Mouse (Mus musculus) layer of hippocampus, postnatal 36 days (tissue): ENCODE measurements around the gene Odf3l1. TPM values are rescaled to one million over a fixed set of nuclear protein-coding genes. Genes with fewer than 3 reads are reported as not detected.

Experiments
- DNase-seq, 2 experiments: peaks; one replicate each; pipeline ENCODE4 v3.0.0; 2022
- total RNA-seq, 2 experiments: library from RNA; stranded (reverse); gene quantifications; 2 replicates each; pipeline ENCODE4 v1.2.3; 2021

Odf3l1 gene
- total RNA-seq, 2 experiments from 2014 or later, result not detected

DNA sequence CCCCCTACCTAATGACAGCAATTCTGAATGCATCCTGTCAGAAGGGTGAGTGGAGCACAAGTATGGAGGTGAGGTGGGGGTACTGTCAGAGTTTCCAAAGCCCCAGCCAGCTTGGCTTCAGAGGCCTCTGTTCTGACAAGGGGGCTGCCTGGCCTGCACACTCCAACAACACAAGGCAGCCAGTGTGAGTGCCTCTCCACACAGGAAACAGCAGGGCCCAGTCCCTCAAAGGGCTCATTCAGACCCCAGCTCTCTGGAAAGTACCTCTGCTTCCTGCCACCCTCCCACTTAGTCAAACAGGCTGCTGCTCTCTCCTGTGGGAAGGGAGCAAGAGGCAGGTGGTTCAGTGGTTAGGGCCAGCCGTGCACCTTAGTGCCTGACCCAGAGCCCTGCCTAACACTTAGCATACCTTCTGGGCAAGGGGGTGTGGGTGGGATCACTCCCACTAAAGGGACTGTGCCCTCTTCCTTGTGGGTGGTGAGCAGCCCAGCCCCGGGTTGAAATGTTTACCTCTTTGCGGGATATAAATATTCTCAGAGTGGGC is 17.1 kb upstream of the Odf3l1 start:
- peak in 1 of 2 experiments; percentile 41 for DNase-seq

DNA sequence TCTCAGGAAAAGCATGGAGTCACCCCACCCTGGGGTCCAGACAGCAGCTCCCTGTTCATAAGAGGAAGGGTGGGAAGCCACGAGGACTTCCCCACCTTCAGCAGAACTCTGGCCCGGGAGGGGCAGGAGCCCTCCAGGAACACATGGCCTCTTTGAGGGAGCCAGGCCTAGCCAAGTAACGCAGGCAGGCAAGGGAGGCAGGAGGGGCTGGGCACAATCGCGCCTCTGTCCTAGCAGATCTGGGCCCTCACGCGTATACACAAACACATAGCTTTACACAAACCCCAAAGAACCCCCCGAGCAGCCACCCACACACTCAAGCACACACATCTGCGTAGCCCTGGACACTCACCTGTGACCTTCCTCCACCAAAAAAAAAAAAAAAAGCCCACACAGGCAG is 16.3 kb upstream of the Odf3l1 start:
- peak in 1 of 2 experiments; percentile 55 for DNase-seq

DNA sequence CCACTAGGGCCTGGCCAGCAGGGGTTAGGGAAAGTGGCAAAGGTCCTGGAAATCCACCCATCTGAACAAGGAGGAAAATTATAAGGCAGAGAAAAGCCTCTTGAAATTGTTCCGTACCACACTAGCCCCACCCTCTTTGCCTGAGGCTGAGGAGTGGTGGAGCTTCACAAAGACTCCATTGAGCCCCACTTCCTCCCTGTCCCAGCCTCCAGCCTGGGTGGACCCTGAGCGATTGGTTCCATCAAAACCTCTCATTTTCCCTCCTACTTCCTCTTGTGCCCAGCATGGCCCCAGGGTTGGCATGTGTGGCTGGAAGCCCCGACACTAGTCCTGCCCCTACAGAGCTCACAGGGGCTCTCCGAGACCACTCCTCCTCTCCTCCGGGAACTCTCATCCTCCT is 12.8 kb upstream of the Odf3l1 start:
- DNase-seq, result no peak

DNA sequence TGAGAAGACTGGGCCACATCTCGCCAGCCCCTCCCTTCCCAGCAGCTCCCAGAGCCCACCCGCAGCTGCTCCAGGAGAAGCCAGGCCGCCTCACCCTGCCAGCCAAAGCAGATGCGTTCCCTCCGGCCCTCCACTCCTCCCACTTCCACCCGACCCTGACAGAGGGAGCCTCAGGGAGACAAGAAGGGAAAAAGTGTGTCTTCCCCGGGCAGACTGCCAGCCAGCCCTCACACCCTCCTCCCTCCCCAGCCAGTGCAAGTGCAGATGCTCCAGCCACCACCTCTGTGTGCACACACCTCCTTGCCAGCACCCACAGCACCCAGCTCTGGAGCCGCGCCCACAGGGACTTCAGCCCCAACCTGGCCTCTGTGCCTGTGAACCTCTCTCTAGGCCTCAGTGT is 12.3 kb upstream of the Odf3l1 start:
- no peak for DNase-seq

DNA sequence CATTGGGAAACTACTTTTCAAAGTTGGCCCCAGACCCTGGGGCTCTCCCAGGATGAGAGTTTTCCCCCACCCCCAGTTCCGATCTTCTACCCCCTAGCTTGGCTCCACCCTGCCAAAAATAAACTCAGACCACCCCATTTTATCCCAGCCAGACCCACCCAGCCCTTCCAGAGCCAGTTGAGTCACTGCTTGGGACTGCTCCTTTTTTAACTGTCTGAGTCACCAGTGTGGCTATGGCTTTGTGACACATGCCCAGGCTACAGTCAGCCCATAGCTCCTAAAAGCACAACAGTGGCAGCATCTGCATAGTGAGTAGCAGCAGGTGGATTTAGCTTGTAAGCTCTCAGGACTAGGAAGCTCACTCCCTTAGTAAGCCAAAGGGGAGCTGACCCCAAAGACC is 8.6 kb upstream of the Odf3l1 start:
- no peak for DNase-seq

DNA sequence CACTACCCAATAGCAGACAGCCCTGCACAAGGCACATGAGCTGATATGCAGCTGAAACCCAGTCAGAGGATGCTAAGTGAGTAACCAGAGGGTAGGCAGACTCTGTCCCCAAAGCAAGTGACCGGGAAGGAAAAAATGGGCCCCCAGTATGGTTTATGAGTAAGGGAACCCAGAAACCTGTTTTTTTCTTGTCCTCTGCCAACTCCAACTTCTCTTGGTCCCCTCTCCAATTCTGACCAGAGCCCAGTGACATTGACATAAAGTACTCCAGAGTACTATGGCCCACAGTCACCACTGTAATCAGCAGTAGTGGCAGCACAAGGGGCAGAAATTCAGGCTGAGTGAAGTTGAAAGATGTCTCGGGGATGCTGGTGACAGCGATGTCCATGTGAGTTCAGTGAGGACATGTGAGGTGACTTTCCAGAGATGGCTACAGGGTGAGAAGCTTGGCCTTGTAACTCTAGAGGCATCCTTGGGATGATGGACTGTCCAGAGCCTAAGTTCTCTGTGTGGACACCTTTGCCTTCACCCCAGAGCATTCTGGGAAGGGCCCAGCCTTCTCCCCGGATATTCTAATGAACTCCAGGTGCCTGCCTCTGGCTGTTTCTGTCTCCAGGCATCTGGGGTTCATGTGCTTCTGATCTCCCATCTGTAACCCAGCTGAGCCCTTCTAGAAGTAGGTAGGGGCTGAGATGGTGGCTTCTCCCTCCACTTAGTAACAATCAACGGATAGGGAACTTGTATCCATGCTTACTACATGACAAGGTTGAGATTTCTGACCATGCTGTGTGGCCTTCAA is 7.8 kb upstream of the Odf3l1 start:
- no peak for DNase-seq

DNA sequence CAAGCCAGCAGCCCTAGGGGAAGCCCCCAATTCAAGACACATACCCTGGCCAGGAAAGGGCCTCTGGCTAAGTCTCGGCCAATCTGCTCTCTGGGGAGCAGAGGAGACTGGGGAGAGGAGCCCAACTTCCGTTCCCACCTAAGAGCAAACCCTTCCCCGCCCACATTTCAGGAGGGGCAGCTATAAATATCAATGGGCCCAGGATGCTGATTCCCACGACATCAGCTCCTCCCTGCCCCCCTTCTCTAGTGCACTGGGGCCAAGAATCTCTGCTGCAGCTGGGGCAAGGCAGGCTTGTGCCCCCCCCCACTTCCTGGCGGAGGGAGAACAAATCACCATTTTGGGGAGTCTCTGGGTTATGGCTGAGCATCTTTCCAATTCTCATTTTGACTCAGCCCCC is 6.7 kb upstream of the Odf3l1 start:
- no peak for DNase-seq

DNA sequence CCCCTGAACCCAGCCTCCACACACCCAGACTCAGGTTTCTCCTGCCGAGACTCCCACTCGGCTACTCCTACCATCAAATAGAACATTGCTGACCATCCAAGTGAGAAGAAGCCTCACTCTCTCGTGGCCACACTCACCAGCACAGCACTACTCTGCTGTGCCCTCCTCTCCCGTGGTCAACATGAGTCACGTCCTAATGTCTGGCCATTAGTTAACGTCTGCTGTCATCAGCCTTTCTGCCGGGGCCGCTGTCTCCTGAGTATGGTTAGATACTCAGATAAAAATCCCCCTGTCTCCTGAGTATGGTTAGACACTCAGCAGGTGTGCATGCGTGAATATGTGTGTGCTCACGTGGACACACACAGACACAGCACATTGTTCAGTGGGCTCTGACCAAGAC is 6.3 kb upstream of the Odf3l1 start:
- DNase-seq, result no peak

DNA sequence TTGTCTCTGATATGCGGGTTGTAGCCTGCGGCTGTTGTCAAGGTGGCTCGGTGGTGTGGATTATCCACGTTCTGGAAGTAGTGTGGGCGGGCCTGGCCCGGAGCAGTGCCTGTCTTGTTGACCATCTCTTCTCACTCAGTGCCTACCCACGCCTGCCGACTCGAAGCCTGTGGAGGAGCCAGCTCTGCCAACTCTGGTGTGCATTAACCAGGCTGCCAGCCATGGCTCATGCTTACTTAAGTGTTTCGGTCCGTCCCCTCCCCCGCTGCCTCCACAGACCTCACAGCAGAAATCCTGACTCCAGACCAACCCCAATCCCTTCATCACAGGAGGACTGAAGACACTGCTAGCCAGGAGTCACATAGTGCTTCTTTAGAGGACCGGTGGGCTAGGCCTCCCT is 5.1 kb upstream of the Odf3l1 start:
- DNase-seq, result peak; percentile 52 to 59

DNA sequence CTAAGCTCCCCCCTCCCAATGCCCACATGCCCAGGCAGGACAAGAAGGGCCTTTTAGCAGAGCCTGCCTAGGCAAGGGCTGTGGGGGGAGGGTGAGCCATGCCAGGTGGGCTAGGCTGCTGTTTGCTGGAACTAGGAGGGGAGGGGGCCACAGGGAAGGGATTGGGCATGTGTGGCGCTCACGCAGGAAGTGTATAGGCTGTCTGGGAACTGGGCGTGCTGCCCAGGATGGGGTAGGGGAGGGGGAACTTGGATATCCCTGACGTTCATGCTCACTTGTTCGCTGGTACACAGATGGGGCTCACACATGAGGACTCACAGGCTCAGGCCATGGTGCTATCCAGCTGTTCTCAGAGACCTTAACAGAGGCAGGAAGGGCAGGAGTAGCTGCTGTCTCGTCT is 3.8 kb upstream of the Odf3l1 start:
- DNase-seq, result peak; percentile 74 to 76

DNA sequence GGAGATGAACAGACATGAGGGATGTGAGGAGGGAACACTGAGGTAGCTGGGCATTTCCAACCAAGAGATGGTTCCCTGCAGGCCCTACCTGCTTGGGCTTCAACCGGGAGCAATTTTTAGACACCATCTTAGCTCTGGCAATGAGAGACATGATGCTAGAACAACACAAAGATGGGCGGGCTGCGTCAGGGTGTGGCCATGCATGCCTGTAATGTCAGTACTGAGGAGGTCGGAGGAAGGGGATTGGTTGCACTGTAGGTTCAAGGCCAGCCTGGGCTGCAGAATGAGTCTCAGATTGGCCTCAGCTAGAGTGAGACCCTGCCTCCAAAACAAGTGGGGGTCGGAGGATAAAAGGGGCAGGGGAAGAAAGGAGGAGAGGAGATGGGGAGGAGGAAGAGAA is 2.0 kb upstream of the Odf3l1 start:
- no peak for DNase-seq

DNA sequence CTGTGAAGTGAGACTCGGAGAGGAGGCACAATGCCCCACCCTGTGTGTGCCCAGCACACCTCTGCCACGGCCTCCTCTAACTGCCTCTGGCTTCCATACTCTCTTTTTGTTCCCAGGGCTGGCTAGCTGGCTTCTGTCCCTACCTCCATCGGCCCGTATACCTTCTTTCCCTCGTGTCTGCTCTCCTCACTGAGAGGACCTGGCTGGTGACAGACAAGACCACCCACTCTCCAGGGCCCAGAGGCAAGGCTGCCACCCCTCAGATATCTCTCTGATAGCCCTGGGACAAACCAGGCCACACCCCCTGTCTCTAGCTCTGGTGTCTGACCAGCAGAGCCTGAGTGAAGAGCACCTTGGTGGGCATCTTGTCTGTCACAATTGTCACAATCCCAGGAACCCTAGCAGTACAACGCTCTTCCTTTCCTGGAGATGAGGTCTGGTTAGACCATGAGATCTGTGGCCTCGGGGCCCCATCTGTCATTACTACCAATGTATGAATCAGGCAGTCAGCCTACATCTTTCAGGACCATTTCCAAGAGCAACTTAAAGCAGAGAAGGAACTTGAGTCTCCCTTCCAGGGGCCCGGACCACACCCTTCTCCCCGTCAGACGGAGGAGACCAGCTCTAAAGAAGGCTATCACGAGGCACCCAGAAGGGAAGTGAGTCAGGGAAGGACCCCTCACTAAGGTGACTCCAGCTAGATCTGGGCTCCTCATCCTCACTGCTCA is 1.4 kb upstream of the Odf3l1 start:
- DNase-seq, result no peak

DNA sequence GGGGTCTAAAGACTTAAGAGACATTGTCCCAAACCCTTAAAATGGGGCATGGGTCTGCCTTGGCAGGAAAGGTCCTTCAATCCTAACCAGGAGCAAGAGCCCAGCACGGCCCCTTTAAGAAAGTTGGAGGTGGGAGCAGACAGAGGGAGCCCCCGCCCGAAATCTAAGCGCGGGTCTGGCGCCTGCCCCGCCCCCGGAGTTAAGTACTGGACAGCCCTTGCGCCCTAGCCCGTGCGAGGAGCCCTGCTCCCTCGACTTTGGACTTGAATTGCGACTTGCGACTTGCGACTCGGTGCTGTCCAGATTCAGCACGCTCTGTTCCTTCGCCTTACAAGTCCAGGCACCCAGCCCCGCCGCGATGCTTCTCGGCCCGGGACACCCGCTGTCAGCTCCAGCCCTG is 353 bp upstream of the Odf3l1 start, which contains the start of gene Cspg4:
Gene Cspg4, plus strand, starts transcription at position 202 of the 400 bp plus-strand sequence.
- no peak for DNase-seq

DNA sequence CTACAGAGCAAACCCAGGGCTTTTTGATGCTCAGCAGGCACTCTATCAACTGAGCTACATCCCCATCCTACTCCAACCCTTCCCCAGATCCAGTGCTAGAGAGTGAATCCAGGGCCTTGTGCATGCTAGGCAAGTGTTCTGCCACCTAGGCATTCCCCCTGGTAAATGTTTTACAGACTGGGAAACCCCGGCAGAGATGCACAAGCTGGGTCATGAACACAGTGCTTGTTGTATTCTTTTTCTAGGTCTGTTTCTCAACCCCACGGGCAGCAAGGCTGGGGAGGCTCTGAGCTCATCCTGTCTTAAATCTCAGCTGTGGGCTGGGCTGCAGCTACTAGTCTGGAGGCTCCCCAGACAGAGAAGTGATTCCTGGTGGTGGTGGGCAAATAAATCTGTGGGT is 1.6 kb downstream of the Odf3l1 start:
- no peak for DNase-seq

DNA sequence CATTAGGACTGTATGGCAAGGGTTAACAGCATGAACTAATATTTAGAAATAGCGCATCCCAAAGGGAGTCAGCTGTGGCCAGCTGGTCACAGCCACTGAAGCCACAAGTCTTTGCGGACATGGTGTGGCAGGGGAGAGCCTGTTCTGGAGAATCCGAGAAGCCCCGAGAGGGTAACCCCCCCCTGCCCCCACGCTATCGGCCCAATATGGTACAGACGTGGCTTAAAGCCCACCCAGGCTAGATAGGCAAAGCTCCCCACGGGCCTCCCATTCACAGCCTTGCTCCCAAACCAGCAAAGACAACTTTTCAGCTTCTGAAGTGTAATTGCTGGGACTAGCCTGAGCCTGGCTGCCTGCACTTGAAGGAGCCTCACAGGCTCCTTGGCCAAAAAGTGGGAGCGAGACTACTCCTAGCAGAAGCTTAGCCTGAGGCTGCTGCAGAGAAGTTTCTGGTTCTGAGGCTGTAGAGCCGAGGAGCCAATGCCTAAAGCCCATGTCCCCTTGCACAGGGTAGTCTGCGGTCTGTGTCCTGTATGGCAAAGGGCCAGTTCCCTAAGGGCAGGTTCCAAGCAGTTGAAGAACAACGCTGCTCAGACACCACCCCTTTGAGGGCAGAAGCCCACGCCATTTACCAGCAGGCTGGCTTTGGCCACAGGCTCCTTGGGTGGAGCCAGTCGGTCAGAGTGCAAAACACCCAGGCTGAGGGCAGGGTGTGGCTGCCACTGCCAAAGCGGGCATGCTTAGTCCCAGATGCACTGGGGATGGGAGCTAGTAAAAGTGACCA is 3.8 kb downstream of the Odf3l1 start:
- no peak for DNase-seq

DNA sequence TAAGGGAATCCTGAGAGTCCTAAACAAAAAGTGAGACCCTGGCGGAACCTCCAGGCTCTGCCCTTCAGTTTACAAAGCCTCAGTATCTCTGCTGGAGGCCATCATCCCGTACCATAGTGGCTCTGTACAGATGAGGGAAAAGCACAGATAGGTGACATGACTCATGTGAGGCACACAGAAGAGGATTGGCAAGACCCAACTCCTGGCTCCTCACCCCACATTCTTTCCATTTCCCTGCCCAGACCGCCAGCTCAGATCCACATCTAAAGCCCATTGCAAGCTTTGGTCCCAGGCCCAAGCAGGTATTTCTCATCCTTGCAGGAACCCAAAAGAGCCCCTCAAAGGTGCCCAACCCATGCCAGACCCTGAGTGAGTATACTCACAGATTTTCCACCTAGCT is 4.4 kb downstream of the Odf3l1 start:
- no peak for DNase-seq

DNA sequence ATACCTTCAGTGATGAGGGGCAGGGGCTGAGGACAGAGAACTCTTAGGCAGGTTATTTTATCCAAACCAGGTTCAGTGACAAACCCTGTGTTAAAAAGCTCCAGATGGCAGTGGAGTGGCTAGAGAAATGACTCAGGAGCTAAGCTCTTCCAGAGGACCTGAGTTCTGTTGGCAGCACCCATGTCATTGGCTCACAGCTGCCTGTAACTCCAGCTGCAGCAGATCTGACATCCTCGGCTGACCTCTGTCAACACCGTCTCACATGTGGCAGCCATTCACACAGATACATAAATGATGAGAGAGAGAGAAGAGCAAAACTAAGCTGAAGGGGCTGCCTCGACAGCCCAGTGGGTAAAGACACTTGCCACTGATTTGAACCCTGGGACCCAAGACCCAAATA is 7.0 kb downstream of the Odf3l1 start:
- no peak for DNase-seq

DNA sequence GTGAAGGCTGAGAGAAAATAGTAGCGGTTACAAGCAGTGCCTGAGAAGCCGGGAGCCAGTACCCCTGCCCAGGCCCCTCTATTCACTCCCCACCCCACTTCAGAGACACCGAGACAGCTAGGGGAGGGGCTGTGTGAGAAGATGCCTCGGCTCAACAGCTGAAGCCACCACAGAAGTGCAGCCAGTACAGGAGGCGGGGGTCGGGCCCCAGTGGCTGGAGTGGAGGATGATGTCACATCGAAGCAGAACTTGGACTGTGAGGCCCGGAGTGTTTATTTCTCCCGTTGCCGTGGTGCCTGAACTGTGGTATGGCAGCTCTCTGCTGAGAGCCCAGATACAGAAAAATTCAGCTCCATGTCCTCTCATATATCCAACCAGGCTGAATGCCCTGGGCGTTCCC is 12.7 kb downstream of the Odf3l1 start:
- DNase-seq, result no peak

DNA sequence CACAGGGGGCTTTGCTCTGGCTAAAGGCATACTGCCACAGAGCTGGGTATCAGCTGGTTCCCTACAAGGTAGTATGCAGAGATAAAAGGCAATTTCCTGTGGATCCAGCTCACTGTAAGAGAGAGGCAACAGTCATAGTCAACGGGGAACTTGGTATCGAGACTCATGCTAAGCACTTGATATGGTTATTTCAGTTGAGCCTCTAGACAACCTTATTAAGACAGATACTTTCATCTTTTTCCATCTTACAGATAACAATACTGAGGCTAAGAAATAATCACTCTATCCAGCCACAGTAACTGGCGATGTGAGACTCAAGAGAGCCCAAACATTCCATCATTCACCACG is 13.6 kb downstream of the Odf3l1 start:
- no peak for DNase-seq

DNA sequence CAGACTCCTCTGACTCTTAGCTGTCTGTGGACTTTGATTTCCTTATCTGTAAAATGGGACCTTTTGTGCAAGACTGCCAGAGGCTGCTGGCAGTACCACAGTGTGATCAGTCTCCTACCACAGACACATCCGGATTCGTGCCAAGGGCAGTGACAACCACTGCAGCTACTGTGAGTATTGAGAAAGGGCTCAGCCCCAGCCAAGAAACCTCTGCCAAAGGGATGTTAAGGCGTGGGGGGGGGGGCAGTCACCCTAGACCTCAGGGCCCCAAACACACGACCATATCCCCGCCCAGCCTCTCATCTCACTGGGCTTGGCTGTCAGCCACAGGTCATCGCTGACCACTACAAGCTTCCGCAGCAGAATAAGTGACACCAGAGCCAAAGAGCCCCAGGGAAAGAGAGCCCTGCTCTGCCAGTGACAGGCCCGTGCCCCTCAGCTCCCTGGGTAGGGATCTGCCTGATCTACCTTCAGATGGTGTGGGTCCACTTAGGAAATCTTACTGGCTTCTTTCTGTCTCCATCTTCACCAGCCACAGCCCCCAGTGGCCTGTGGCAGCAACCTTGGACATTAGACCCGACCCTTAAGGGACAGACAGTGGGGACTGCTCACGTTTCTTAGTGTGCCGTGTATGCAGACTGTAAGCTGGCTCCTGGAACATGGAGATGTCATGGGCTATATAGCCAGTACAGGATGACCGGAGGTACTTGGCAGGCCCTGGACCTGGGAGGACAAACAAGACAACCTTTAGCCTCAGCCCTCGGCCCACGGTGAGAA is 14.2 kb downstream of the Odf3l1 start:
- no peak for DNase-seq

DNA sequence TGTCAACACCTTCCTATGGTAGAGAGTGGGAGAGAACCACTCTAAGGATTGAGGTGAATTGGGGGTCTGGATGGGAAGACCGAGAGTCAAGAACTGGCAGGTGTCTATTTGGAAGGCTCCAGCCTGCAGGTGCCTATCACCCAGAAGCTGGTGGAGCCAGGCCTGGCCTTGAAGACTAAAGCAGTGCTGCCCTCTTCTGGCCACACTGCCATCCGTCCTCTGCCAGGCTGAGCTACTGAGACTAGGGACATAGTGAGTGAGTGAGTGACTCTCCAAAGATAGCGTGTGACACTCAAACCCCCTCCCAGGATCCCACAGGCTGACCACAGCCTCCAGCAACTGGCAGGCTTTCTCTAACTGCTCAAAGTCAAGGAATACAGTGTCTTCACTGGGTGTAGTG is 17.0 kb downstream of the Odf3l1 start:
- peak; percentile 75 to 76 for DNase-seq

DNA sequence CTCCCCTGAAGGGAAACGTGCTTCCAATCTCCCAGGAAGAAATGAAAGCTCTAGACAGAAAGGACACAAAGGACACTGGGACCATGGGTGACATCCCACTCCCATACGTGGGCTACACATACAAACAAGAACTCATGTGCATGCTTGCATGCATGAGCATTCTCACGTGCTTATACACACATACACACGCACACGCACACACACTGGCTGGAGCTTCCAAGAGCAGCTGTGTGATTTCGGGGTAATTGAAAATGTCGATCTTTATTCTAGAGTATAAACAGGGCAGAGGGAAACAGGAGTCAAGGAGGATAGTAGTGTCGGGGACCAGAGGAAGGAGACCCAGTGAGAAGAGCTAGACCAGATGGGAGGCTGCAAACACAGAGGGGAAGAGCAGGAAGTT is 19.8 kb downstream of the Odf3l1 start:
- no peak for DNase-seq
